Mouse (Mus musculus): ENCODE data around the gene Casq2. TPM values are rescaled to one million over a fixed set of nuclear protein-coding genes. Genes with fewer than 3 reads are reported as not detected.
A peak's percentile ranks its signal among the peaks of the same experiment; 100 is the strongest.

The Casq2 gene
- polyA plus RNA-seq, 1 experiment from 2014 or later = 5.6 TPM

GRCm38 (mm10) chr3:102144401-102144800 lies 58.2 kb downstream of the Casq2 start:
- peaks cover 52% of the 10 kb centered on the region for H3K4me1 ChIP-seq
- no peaks in the 10 kb centered on the region for H3K36me3 ChIP-seq
- WGBS = 65% methylated on average over 4 of the region's 4 CpGs
- H3K27me3 ChIP-seq (ENCODE audit: insufficient read depth, poor library complexity, severe bottlenecking) = peaks cover under 1% of the 10 kb centered on the region; the same call in 1 of the 2 replicates
- no peaks in the 10 kb centered on the region for H3K9me3 ChIP-seq
- DNase-seq (ENCODE audit: low spot score) = no peak
- peak overlapping the region; percentile 43; the same call in 1 of the 2 replicates for H3K27ac ChIP-seq
- H3K4me3 ChIP-seq = no peak overlapping the region

- H3K27me3 ChIP-seq (ENCODE audit: insufficient read depth, poor library complexity, severe bottlenecking) = no peaks in the 10 kb centered on the region
- H3K4me3 ChIP-seq = no peak overlapping the region
- no peaks in the 10 kb centered on the region for H3K36me3 ChIP-seq
- no peak for DNase-seq (ENCODE audit: low spot score)
- peaks cover 58% of the 10 kb centered on the region for H3K4me1 ChIP-seq
- 57% methylated on average over 6 of the region's 6 CpGs for WGBS
- no peaks in the 10 kb centered on the region for H3K9me3 ChIP-seq
- H3K27ac ChIP-seq = no peak overlapping the region
Measured at GRCm38 (mm10) chr3:102145645-102146386, 59.6 kb downstream of the Casq2 start.

- Histone ChIP-seq H3K9me3 (no peaks in the 10 kb centered on the region), H3K4me1 (peaks cover 58% of the 10 kb centered on the region)
- 81% methylated on average over 6 of the region's 6 CpGs for WGBS
Measured at GRCm38 (mm10) chr3:102146428-102146827, 60.2 kb downstream of the Casq2 start.

GRCm38 (mm10) chr3:102147189-102147588 lies 61.0 kb downstream of the Casq2 start:
- Histone ChIP-seq H3K27me3 (ENCODE audit: insufficient read depth, poor library complexity, severe bottlenecking) (no peaks in the 10 kb centered on the region), H3K9me3 (no peaks in the 10 kb centered on the region), H3K4me3 (no peak overlapping the region), H3K36me3 (no peaks in the 10 kb centered on the region), H3K27ac (peak overlapping the region; percentile 24; the same call in 1 of the 2 replicates), H3K4me1 (peaks cover 59% of the 10 kb centered on the region)
- DNase-seq (ENCODE audit: low spot score) = no peak
- WGBS = 75% methylated on average over 4 of the region's 4 CpGs

More at GRCm38 (mm10) chr3:102146428-102146827, 60.2 kb downstream of the Casq2 start:
- no peak for DNase-seq (ENCODE audit: low spot score)
- no peak overlapping the region for H3K4me3 ChIP-seq
- H3K27me3 ChIP-seq (ENCODE audit: insufficient read depth, poor library complexity, severe bottlenecking) = no peaks in the 10 kb centered on the region
- 0 out of 2 replicates have a peak overlapping the region, but pooled peaks have one; percentile 24 for H3K27ac ChIP-seq
- no peaks in the 10 kb centered on the region for H3K36me3 ChIP-seq

GRCm38 (mm10) chr3:102149941-102150340 lies 63.7 kb downstream of the Casq2 start:
- Histone ChIP-seq H3K9me3 (no peaks in the 10 kb centered on the region), H3K4me1 (peaks cover 54% of the 10 kb centered on the region), H3K4me3 (no peak overlapping the region), H3K36me3 (peaks cover 7% of the 10 kb centered on the region; the same call in 1 of the 2 replicates), H3K27ac (no peak overlapping the region; the same call in 1 of the 2 replicates), H3K27me3 (ENCODE audit: insufficient read depth, poor library complexity, severe bottlenecking) (no peaks in the 10 kb centered on the region)
- no peak for DNase-seq (ENCODE audit: low spot score)
- 39% methylated on average over 7 of the region's 7 CpGs for WGBS

GRCm38 (mm10) chr3:102151850-102152249 lies 65.6 kb downstream of the Casq2 start:
- peaks cover 16% of the 10 kb centered on the region for H3K36me3 ChIP-seq
- H3K4me1 ChIP-seq = peaks cover 41% of the 10 kb centered on the region
- H3K4me3 ChIP-seq = no peak overlapping the region
- no peak overlapping the region for H3K27ac ChIP-seq
- no peaks in the 10 kb centered on the region for H3K9me3 ChIP-seq
- 67% methylated on average over 4 of the region's 4 CpGs for WGBS
- no peaks in the 10 kb centered on the region for H3K27me3 ChIP-seq (ENCODE audit: insufficient read depth, poor library complexity, severe bottlenecking)
- DNase-seq (ENCODE audit: low spot score) = no peak

- Histone ChIP-seq H3K36me3 (peaks cover 22% of the 10 kb centered on the region), H3K4me1 (peaks cover 35% of the 10 kb centered on the region), H3K9me3 (no peaks in the 10 kb centered on the region), H3K27ac (peak overlapping the region; percentile 72), H3K4me3 (no peak overlapping the region), H3K27me3 (ENCODE audit: insufficient read depth, poor library complexity, severe bottlenecking) (no peaks in the 10 kb centered on the region)
- no peak for DNase-seq (ENCODE audit: low spot score)
- WGBS = 42% methylated on average over 4 of the region's 4 CpGs
Measured at GRCm38 (mm10) chr3:102152471-102152870, 66.3 kb downstream of the Casq2 start.

- no peak for DNase-seq (ENCODE audit: low spot score)
- peaks cover 26% of the 10 kb centered on the region for H3K36me3 ChIP-seq
- H3K9me3 ChIP-seq = no peaks in the 10 kb centered on the region
- H3K4me3 ChIP-seq = no peak overlapping the region
- H3K27ac ChIP-seq = peak overlapping the region; percentile 72
- no peaks in the 10 kb centered on the region for H3K27me3 ChIP-seq (ENCODE audit: insufficient read depth, poor library complexity, severe bottlenecking)
- peaks cover 31% of the 10 kb centered on the region for H3K4me1 ChIP-seq
- WGBS = 23% methylated on average over 4 of the region's 4 CpGs
Measured at GRCm38 (mm10) chr3:102152872-102153271, 66.7 kb downstream of the Casq2 start.

- no peak overlapping the region for H3K27ac ChIP-seq
- no peaks in the 10 kb centered on the region for H3K27me3 ChIP-seq (ENCODE audit: insufficient read depth, poor library complexity, severe bottlenecking)
- peaks cover 23% of the 10 kb centered on the region for H3K4me1 ChIP-seq
- 88% methylated on average over 7 of the region's 7 CpGs for WGBS
- no peak overlapping the region for H3K4me3 ChIP-seq
- no peaks in the 10 kb centered on the region for H3K9me3 ChIP-seq
- peaks cover 37% of the 10 kb centered on the region for H3K36me3 ChIP-seq
- DNase-seq (ENCODE audit: low spot score) = no peak
Measured at GRCm38 (mm10) chr3:102154107-102154506, 67.9 kb downstream of the Casq2 start.

- Histone ChIP-seq H3K36me3 (peaks cover 60% of the 10 kb centered on the region), H3K4me1 (peaks cover 19% of the 10 kb centered on the region), H3K27ac (no peak overlapping the region), H3K4me3 (no peak overlapping the region), H3K9me3 (no peaks in the 10 kb centered on the region), H3K27me3 (ENCODE audit: insufficient read depth, poor library complexity, severe bottlenecking) (no peaks in the 10 kb centered on the region)
- DNase-seq (ENCODE audit: low spot score) = peak; percentile 54
- WGBS = 83% methylated on average over 7 of the region's 7 CpGs
Measured at GRCm38 (mm10) chr3:102156737-102157136, 70.5 kb downstream of the Casq2 start.

GRCm38 (mm10) chr3:102157652-102158051 lies 71.4 kb downstream of the Casq2 start:
- WGBS = 84% methylated on average over 6 of the region's 6 CpGs
- Histone ChIP-seq H3K4me1 (peaks cover 14% of the 10 kb centered on the region), H3K9me3 (no peaks in the 10 kb centered on the region), H3K36me3 (peaks cover 68% of the 10 kb centered on the region), H3K27ac (no peak overlapping the region), H3K27me3 (ENCODE audit: insufficient read depth, poor library complexity, severe bottlenecking) (no peaks in the 10 kb centered on the region), H3K4me3 (no peak overlapping the region)
- no peak for DNase-seq (ENCODE audit: low spot score)

- DNase-seq (ENCODE audit: low spot score) = peak; percentile 76
- no peak overlapping the region for H3K4me3 ChIP-seq
- H3K36me3 ChIP-seq = peaks cover 80% of the 10 kb centered on the region
- H3K27me3 ChIP-seq (ENCODE audit: insufficient read depth, poor library complexity, severe bottlenecking) = no peaks in the 10 kb centered on the region
- no peaks in the 10 kb centered on the region for H3K9me3 ChIP-seq
- peak overlapping the region; percentile 52; the same call in 1 of the 2 replicates for H3K27ac ChIP-seq
- WGBS = 82% methylated on average over 14 of the region's 14 CpGs
- peaks cover 10% of the 10 kb centered on the region for H3K4me1 ChIP-seq
Measured at GRCm38 (mm10) chr3:102158759-102159422, 72.7 kb downstream of the Casq2 start.

All from heart, embryonic 10.5 days (tissue).